Mouse (Mus musculus): Measurements from ENCODE around the gene Kpna1.
A peak's percentile ranks its signal among the peaks of the same experiment; 100 is the strongest.
"Not testable (repeated sequence)": the region's sequence is repeated elsewhere in the genome, so short reads cannot be mapped to it uniquely, and the experiment has no call there.

The Kpna1 gene

GRCm38 (mm10) chr16:35992391-35992790 lies 13.8 kb downstream of the Kpna1 start:
- no peak for DNase-seq (ENCODE audit: low read depth)

GRCm38 (mm10) chr16:35993316-35993715 lies 14.8 kb downstream of the Kpna1 start:
- no peak for DNase-seq (ENCODE audit: low read depth)

GRCm38 (mm10) chr16:35998852-35999251 lies 20.3 kb downstream of the Kpna1 start:
- DNase-seq (ENCODE audit: low read depth), result not testable (repeated sequence)

- DNase-seq (ENCODE audit: low read depth), result no peak
Observed at GRCm38 (mm10) chr16:36008396-36008795, 29.8 kb downstream of the Kpna1 start.

GRCm38 (mm10) chr16:36016335-36016734 lies 37.8 kb downstream of the Kpna1 start:
- no peak for DNase-seq (ENCODE audit: low read depth)

- not testable (repeated sequence) for DNase-seq (ENCODE audit: low read depth)
Observed at GRCm38 (mm10) chr16:36028120-36028519, 49.6 kb downstream of the Kpna1 start.

- peak; percentile 94 for DNase-seq (ENCODE audit: low read depth)
Observed at GRCm38 (mm10) chr16:36040640-36041624, 62.4 kb downstream of the Kpna1 start, which contains the start of gene Wdr5b. Gene Wdr5b, plus strand, starts transcription at chr16:36041190.

- DNase-seq (ENCODE audit: low read depth), result no peak
Observed at GRCm38 (mm10) chr16:36041625-36042020, 63.1 kb downstream of the Kpna1 start.

- DNase-seq (ENCODE audit: low read depth), result no peak
Observed at GRCm38 (mm10) chr16:36043073-36043472, 64.5 kb downstream of the Kpna1 start.

- DNase-seq (ENCODE audit: low read depth), result no peak
Observed at GRCm38 (mm10) chr16:36043964-36044363, 65.4 kb downstream of the Kpna1 start.

- no peak for DNase-seq (ENCODE audit: low read depth)
Observed at GRCm38 (mm10) chr16:36047538-36047937, 69.0 kb downstream of the Kpna1 start.

GRCm38 (mm10) chr16:36051491-36051890 lies 72.9 kb downstream of the Kpna1 start:
- no peak for DNase-seq (ENCODE audit: low read depth)

- no peak for DNase-seq (ENCODE audit: low read depth)
Observed at GRCm38 (mm10) chr16:36053524-36054275, 75.2 kb downstream of the Kpna1 start.

GRCm38 (mm10) chr16:36054920-36055319 lies 76.4 kb downstream of the Kpna1 start:
- DNase-seq (ENCODE audit: low read depth), result no peak

GRCm38 (mm10) chr16:36056416-36056815 lies 77.9 kb downstream of the Kpna1 start:
- no peak for DNase-seq (ENCODE audit: low read depth)

- DNase-seq (ENCODE audit: low read depth), result no peak
Observed at GRCm38 (mm10) chr16:36057933-36058475, 79.5 kb downstream of the Kpna1 start.

GRCm38 (mm10) chr16:36062534-36062933 lies 84.0 kb downstream of the Kpna1 start:
- not testable (repeated sequence) for DNase-seq (ENCODE audit: low read depth)

- no peak for DNase-seq (ENCODE audit: low read depth)
Observed at GRCm38 (mm10) chr16:36063315-36063714, 84.8 kb downstream of the Kpna1 start.

GRCm38 (mm10) chr16:36064904-36065303 lies 86.4 kb downstream of the Kpna1 start:
- no peak for DNase-seq (ENCODE audit: low read depth)

- DNase-seq (ENCODE audit: low read depth), result no peak
Observed at GRCm38 (mm10) chr16:36067694-36068093, 89.1 kb downstream of the Kpna1 start.

GRCm38 (mm10) chr16:36068356-36068755 lies 89.8 kb downstream of the Kpna1 start:
- no peak for DNase-seq (ENCODE audit: low read depth)

- no peak for DNase-seq (ENCODE audit: low read depth)
Observed at GRCm38 (mm10) chr16:36069819-36070575, 91.4 kb downstream of the Kpna1 start.
